Mouse (Mus musculus) WW6 (cell line): ENCODE results near the gene Pgbd1.
"Not testable (repeated sequence)": the region's sequence is repeated elsewhere in the genome, so short reads cannot be mapped to it uniquely, and the experiment has no call there.

Source experiments
- DNase-seq: peaks from one replicate; pipeline ENCODE4 v3.0.0-alpha.2; 2013; ENCODE audit warnings: low read depth, low spot score

Pgbd1 gene

GRCm38 (mm10) chr13:21415750-21416149 lies 25.1 kb downstream of the Pgbd1 start:
- no peak for DNase-seq

- no peak for DNase-seq
Measured at GRCm38 (mm10) chr13:21415266-21415665, 25.6 kb downstream of the Pgbd1 start.

GRCm38 (mm10) chr13:21414231-21415212 lies 26.3 kb downstream of the Pgbd1 start:
- no peak for DNase-seq

GRCm38 (mm10) chr13:21408805-21409459 lies 31.9 kb downstream of the Pgbd1 start:
- DNase-seq = no peak

GRCm38 (mm10) chr13:21407969-21408804 lies 32.7 kb downstream of the Pgbd1 start:
- peak; percentile 20 for DNase-seq

- no peak for DNase-seq
Measured at GRCm38 (mm10) chr13:21407341-21407740, 33.5 kb downstream of the Pgbd1 start.

GRCm38 (mm10) chr13:21402848-21403247 lies 38.0 kb downstream of the Pgbd1 start:
- no peak for DNase-seq

GRCm38 (mm10) chr13:21402287-21402846 lies 38.5 kb downstream of the Pgbd1 start, which contains the start of gene Zkscan3:
Gene Zkscan3 (minus strand): TSS chr13:21402755.
- peak; percentile 52 for DNase-seq

- DNase-seq = no peak
Measured at GRCm38 (mm10) chr13:21401636-21402286, 39.1 kb downstream of the Pgbd1 start.

GRCm38 (mm10) chr13:21401166-21401565 lies 39.7 kb downstream of the Pgbd1 start:
- no peak for DNase-seq

- DNase-seq = no peak
Measured at GRCm38 (mm10) chr13:21397486-21397885, 43.4 kb downstream of the Pgbd1 start.

- DNase-seq = not testable (repeated sequence)
Measured at GRCm38 (mm10) chr13:21396048-21396447, 44.8 kb downstream of the Pgbd1 start.

- no peak for DNase-seq
Measured at GRCm38 (mm10) chr13:21395623-21396022, 45.2 kb downstream of the Pgbd1 start.

- no peak for DNase-seq
Measured at GRCm38 (mm10) chr13:21395211-21395610, 45.6 kb downstream of the Pgbd1 start.

GRCm38 (mm10) chr13:21377773-21378172 lies 63.1 kb downstream of the Pgbd1 start:
- DNase-seq = no peak

- DNase-seq = no peak
Measured at GRCm38 (mm10) chr13:21372700-21373099, 68.2 kb downstream of the Pgbd1 start.
